Mouse (Mus musculus) G1E (cell line): ENCODE measurements at regions not wholly inside any gene's neighbourhood (a gene's known extent, or its start where the extent isn't known, plus 50 kb on each side); places are given as distances from the start of the nearest gene placed in this dataset.

Source experiments
- ATAC-seq: 2 replicates; pipeline ENCODE4 v1.8.0; 2016; ENCODE audit warnings: mild to moderate bottlenecking; ENCODE audit not compliant: insufficient number of reproducible peaks, poor library complexity, low FRiP score, severe bottlenecking; ENCODE audit errors: extremely low read depth
- DNase-seq: peaks from one replicate; pipeline ENCODE4 v3.0.0; 2012; ENCODE audit warnings: low spot score
- H3K27me3 ChIP-seq: 2 replicates; pipeline ENCODE4 v1.6.1; 2012; ENCODE audit warnings: mild to moderate bottlenecking, low read length, inconsistent platforms; ENCODE audit not compliant: insufficient read depth
- H3K36me3 ChIP-seq: replicated peaks from 2 replicates; pipeline ENCODE3; 2012; ENCODE audit warnings: mild to moderate bottlenecking, inconsistent platforms
- H3K4me1 ChIP-seq: 2 replicates; pipeline ENCODE4 v1.6.1; 2012; ENCODE audit warnings: low read depth, low read length, inconsistent platforms, mixed read lengths; ENCODE audit not compliant: insufficient read depth
- H3K4me3 ChIP-seq: 2 replicates; pipeline ENCODE4 v1.5.1; 2012; ENCODE audit warnings: low read depth, mild to moderate bottlenecking, inconsistent platforms, low read length, moderate library complexity, mixed read lengths
- H3K9me3 ChIP-seq: replicated peaks from 2 replicates; pipeline ENCODE4 v1.6.1; 2012; ENCODE audit warnings: inconsistent platforms
- CTCF ChIP-seq: IDR thresholded peaks from 2 replicates; pipeline ENCODE4 v1.5.1; 2012; ENCODE audit warnings: low read depth, low read length, inconsistent platforms, mixed read lengths
- GATA1 ChIP-seq: IDR thresholded peaks from 2 replicates; pipeline ENCODE4 v1.6.1; 2012; ENCODE audit warnings: borderline replicate concordance, low read length, inconsistent platforms, mixed read lengths
- GATA2 ChIP-seq: IDR thresholded peaks from 2 replicates; pipeline ENCODE4 v1.6.1; 2012; ENCODE audit warnings: low read depth, low read length, inconsistent platforms, borderline replicate concordance
- POLR2AphosphoS5 ChIP-seq: IDR thresholded peaks from 2 replicates; pipeline ENCODE4 v1.6.1; 2012; ENCODE audit warnings: low read depth, low read length, inconsistent platforms; ENCODE audit not compliant: insufficient replicate concordance
- TAL1 ChIP-seq: conservative IDR thresholded peaks from 2 replicates; pipeline ENCODE4 v1.6.1; 2012; ENCODE audit warnings: low read depth, low read length, inconsistent platforms, mixed read lengths

GRCm38 (mm10) chr14:66457300-66457699, 448.3 kb upstream of the Gulo start:
- DNase-seq (no peak), ATAC-seq (no peak)
- peaks cover 7% of the 10 kb centered on the region; the same call in 1 of the 2 replicates for H3K27me3 ChIP-seq
- peaks cover 5% of the 10 kb centered on the region; the same call in 1 of the 2 replicates for H3K4me1 ChIP-seq
- H3K9me3 ChIP-seq, result peaks cover 5% of the 10 kb centered on the region
- H3K36me3 ChIP-seq, result no peaks in the 10 kb centered on the region
- TF ChIP-seq GATA1, result no peak
- TF ChIP-seq GATA2, result no peak
- no peak for TF ChIP-seq POLR2AphosphoS5
- no peak for TF ChIP-seq TAL1
- TF ChIP-seq CTCF, result no peak
- no peak overlapping the region for H3K4me3 ChIP-seq

- peaks cover 9% of the 10 kb centered on the region; the same call in 1 of the 2 replicates for H3K27me3 ChIP-seq
- H3K36me3 ChIP-seq, result no peaks in the 10 kb centered on the region
- ATAC-seq, result no peak
- peaks cover 5% of the 10 kb centered on the region for H3K9me3 ChIP-seq
- no peaks in the 10 kb centered on the region for H3K4me1 ChIP-seq
- DNase-seq, result no peak
- TF ChIP-seq POLR2AphosphoS5 (no peak), GATA1 (no peak), TAL1 (no peak), CTCF (no peak), GATA2 (no peak)
- no peak overlapping the region for H3K4me3 ChIP-seq
These were observed 443.8 kb upstream of the Gulo start for GRCm38 (mm10) chr14:66452828-66453227.

- Histone ChIP-seq H3K36me3 (no peaks in the 10 kb centered on the region), H3K27me3 (peaks cover 4% of the 10 kb centered on the region; the same call in 1 of the 2 replicates), H3K4me1 (no peaks in the 10 kb centered on the region), H3K4me3 (no peak overlapping the region), H3K9me3 (peaks cover 5% of the 10 kb centered on the region)
- ATAC-seq, result no peak
- no peak for TF ChIP-seq TAL1
- TF ChIP-seq GATA2, result no peak
- TF ChIP-seq POLR2AphosphoS5, result no peak
- no peak for TF ChIP-seq GATA1
- TF ChIP-seq CTCF, result no peak
- no peak for DNase-seq
These were observed 441.3 kb upstream of the Gulo start for GRCm38 (mm10) chr14:66450351-66450750.

GRCm38 (mm10) chr14:66442576-66442975, 433.6 kb upstream of the Gulo start:
- H3K4me1 ChIP-seq, result 0 out of 2 replicates have a peak, but pooled peaks cover 2% of the 10 kb centered on the region
- H3K36me3 ChIP-seq, result no peaks in the 10 kb centered on the region
- TF ChIP-seq GATA2, result no peak
- TF ChIP-seq POLR2AphosphoS5, result no peak
- no peak for TF ChIP-seq CTCF
- TF ChIP-seq GATA1, result no peak
- no peak for TF ChIP-seq TAL1
- H3K4me3 ChIP-seq, result no peak overlapping the region
- H3K9me3 ChIP-seq, result no peaks in the 10 kb centered on the region
- no peak for DNase-seq
- peaks cover 3% of the 10 kb centered on the region for H3K27me3 ChIP-seq
- ATAC-seq, result no peak

GRCm38 (mm10) chr14:66441825-66442224, 432.8 kb upstream of the Gulo start:
- Histone ChIP-seq H3K36me3 (no peaks in the 10 kb centered on the region), H3K27me3 (peaks cover 3% of the 10 kb centered on the region), H3K4me3 (no peak overlapping the region), H3K9me3 (no peaks in the 10 kb centered on the region), H3K4me1 (0 out of 2 replicates have a peak, but pooled peaks cover 2% of the 10 kb centered on the region)
- ATAC-seq, result no peak
- no peak for DNase-seq
- TF ChIP-seq GATA2 (no peak), GATA1 (no peak), CTCF (no peak), TAL1 (no peak), POLR2AphosphoS5 (no peak)

GRCm38 (mm10) chr14:66438572-66438971, 429.6 kb upstream of the Gulo start:
- Histone ChIP-seq H3K4me1 (0 out of 2 replicates have a peak, but pooled peaks cover 2% of the 10 kb centered on the region), H3K9me3 (no peaks in the 10 kb centered on the region), H3K27me3 (0 out of 2 replicates have a peak, but pooled peaks cover 3% of the 10 kb centered on the region), H3K4me3 (no peak overlapping the region), H3K36me3 (no peaks in the 10 kb centered on the region)
- no peak for TF ChIP-seq TAL1
- no peak for TF ChIP-seq POLR2AphosphoS5
- no peak for TF ChIP-seq CTCF
- no peak for TF ChIP-seq GATA1
- no peak for TF ChIP-seq GATA2
- DNase-seq (no peak), ATAC-seq (no peak)

- TF ChIP-seq TAL1, result no peak
- no peak for TF ChIP-seq POLR2AphosphoS5
- DNase-seq (no peak), ATAC-seq (no peak)
- Histone ChIP-seq H3K27me3 (0 out of 2 replicates have a peak, but pooled peaks cover 3% of the 10 kb centered on the region), H3K36me3 (no peaks in the 10 kb centered on the region), H3K4me3 (no peak overlapping the region), H3K4me1 (0 out of 2 replicates have a peak, but pooled peaks cover 2% of the 10 kb centered on the region), H3K9me3 (no peaks in the 10 kb centered on the region)
These were observed 429.0 kb upstream of the Gulo start for GRCm38 (mm10) chr14:66438001-66438400.
